Mouse (Mus musculus): ENCODE data around the gene C1qb.

DNA sequence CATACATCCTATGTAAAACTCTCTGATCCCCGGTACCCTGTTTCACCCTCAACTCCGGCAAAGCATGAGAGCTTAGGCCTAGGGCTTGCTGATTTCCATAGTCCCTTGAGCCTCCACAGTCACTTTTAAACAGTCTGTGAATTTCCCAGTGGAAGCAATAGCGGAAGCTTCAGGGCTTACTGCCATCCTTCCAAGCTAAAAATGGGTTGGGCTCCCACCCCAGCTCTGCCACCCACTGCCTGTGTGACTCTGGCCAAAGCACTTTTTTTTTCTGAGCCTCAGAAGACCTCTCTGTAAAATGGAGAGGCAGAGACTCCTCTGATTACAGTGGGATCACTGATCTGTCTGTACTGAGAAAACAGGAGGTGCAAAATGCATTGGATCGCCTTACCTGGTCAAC, 37.4 kb downstream of the C1qb start:
- TF ChIP-seq CTCF (IDR thresholded peaks at IDR 0.05; ENCODE audit: low read depth) (no peak), EP300 (IDR thresholded peaks at IDR 0.05; ENCODE audit: low read depth) (no peak)

Data from heart, postnatal 0 days (tissue).